8 mouse cellular contexts compared by ENCODE assay signal in genomic region chr16:45158136-45158521, GRCm38 (mm10). TPM values are rescaled to one million over a fixed set of nuclear protein-coding genes. Genes with fewer than 3 reads are reported as not detected.
DNase-seq lines count a peak whose midpoint lies in the region; ATAC-seq lines count a peak whose summit lies in the region.

No protein-coding gene starts in this region.

- no peaks in the 10 kb centered on the region for H3K27me3 ChIP-seq in embryonic facial prominence, embryonic 12.5 days
- no peaks in the 10 kb centered on the region for H3K27me3 ChIP-seq in limb, embryonic 11.5 days (ENCODE audit: control insufficient read depth, insufficient read depth, low read length)
- no peaks in the 10 kb centered on the region for H3K27me3 ChIP-seq in midbrain, embryonic 12.5 days

- peaks cover 17% of the 10 kb centered on the region for H3K4me1 ChIP-seq in embryonic facial prominence, embryonic 12.5 days
- no peaks in the 10 kb centered on the region for H3K4me1 ChIP-seq in limb, embryonic 11.5 days (ENCODE audit: control insufficient read depth, insufficient read depth, low read length)
- H3K4me1 ChIP-seq in midbrain, embryonic 12.5 days, result peaks cover 14% of the 10 kb centered on the region

- peak overlapping the region; percentile 63 for H3K4me2 ChIP-seq in embryonic facial prominence, embryonic 12.5 days (replicated peaks)
- H3K4me2 ChIP-seq in limb, embryonic 11.5 days (ENCODE audit: low read depth, severe bottlenecking), result peak overlapping the region; percentile 63
- H3K4me2 ChIP-seq in midbrain, embryonic 12.5 days (replicated peaks), result peak overlapping the region; percentile 79

- peak; percentile 83 for DNase-seq in 3T3-L1 (ENCODE audit: low read depth, low spot score)
- peak; percentile 31 to 49 for DNase-seq in adrenal gland, postnatal 4 days (ENCODE audit: low spot score in 2 of 2)
- peak; percentile 98 for DNase-seq in heart, adult 11 months
- DNase-seq in kidney, adult 18-20 months, result peak; percentile 77
- DNase-seq in limb, embryonic 11.5 days (ENCODE audit: low spot score), result peak; percentile 77
- DNase-seq in spleen, postnatal 36 days (ENCODE audit: low spot score in 2 of 2), result peak; percentile 61 to 72

- no peaks in the 10 kb centered on the region for H3K9me3 ChIP-seq in embryonic facial prominence, embryonic 12.5 days
- no peaks in the 10 kb centered on the region for H3K9me3 ChIP-seq in limb, embryonic 11.5 days (ENCODE audit: control insufficient read depth, low read length)
- H3K9me3 ChIP-seq in midbrain, embryonic 12.5 days, result no peaks in the 10 kb centered on the region

- peak; percentile 83 for ATAC-seq in embryonic facial prominence, embryonic 12.5 days (ENCODE audit: insufficient number of reproducible peaks, insufficient read depth, low FRiP score, low TSS enrichment)
- peak; percentile 74 for ATAC-seq in limb, embryonic 11.5 days (ENCODE audit: insufficient number of reproducible peaks, low FRiP score, low TSS enrichment, low read depth)
- ATAC-seq in midbrain, embryonic 12.5 days (ENCODE audit: low FRiP score, low read depth), result peak; percentile 75

- peak overlapping the region; percentile 85 for H3K27ac ChIP-seq in embryonic facial prominence, embryonic 12.5 days
- 0 out of 2 replicates have a peak overlapping the region, but pooled peaks have one; percentile 74 for H3K27ac ChIP-seq in limb, embryonic 11.5 days (replicated peaks; ENCODE audit: low read depth, low read length)
- peak overlapping the region; percentile 91 for H3K27ac ChIP-seq in midbrain, embryonic 12.5 days (replicated peaks)

- 0 out of 2 replicates have a peak, but pooled peaks cover 3% of the 10 kb centered on the region for H3K36me3 ChIP-seq in embryonic facial prominence, embryonic 12.5 days
- H3K36me3 ChIP-seq in limb, embryonic 11.5 days (ENCODE audit: control insufficient read depth, insufficient read depth, low read length), result no peaks in the 10 kb centered on the region
- peaks cover 28% of the 10 kb centered on the region; the same call in 1 of the 2 replicates for H3K36me3 ChIP-seq in midbrain, embryonic 12.5 days

- H3K4me3 ChIP-seq in embryonic facial prominence, embryonic 12.5 days, result peak overlapping the region; percentile 93
- H3K4me3 ChIP-seq in limb, embryonic 11.5 days (ENCODE audit: low read depth, low read length), result peak overlapping the region; percentile 64
- H3K4me3 ChIP-seq in midbrain, embryonic 12.5 days, result peak overlapping the region; percentile 71

- 3% methylated on average over 20 of the region's 20 CpGs for WGBS in embryonic facial prominence, embryonic 12.5 days
- WGBS in limb, embryonic 11.5 days, result 2% methylated on average over 20 of the region's 20 CpGs
- under 1% methylated on average over 20 of the region's 20 CpGs for WGBS in midbrain, embryonic 12.5 days

- H3K9ac ChIP-seq in embryonic facial prominence, embryonic 12.5 days, result peak overlapping the region; percentile 88
- H3K9ac ChIP-seq in limb, embryonic 11.5 days (ENCODE audit: low read length), result peak overlapping the region; percentile 62
- peak overlapping the region; percentile 79 for H3K9ac ChIP-seq in midbrain, embryonic 12.5 days (replicated peaks)

RNA-seq across cellular contexts. Expression of gene Slc35a5, which starts 0.4 kb away (rescaled TPM):
- 10 to 100 TPM; 28.9 to 30.6 TPM for total RNA-seq in adrenal gland, postnatal 4 days (2021)
- polyA plus RNA-seq in embryonic facial prominence, embryonic 12.5 days (2016; fragmentation: Nextera tagmentation; extraction: Ambion mirVana), result 13.9 and 15.4 TPM in 2 replicates
- polyA plus RNA-seq in limb, embryonic 11.5 days (2014; fragmentation: Nextera tagmentation; extraction: Ambion mirVana), result 11.1 and 13.4 TPM in 2 replicates
- 20.4 and 20.6 TPM in 2 replicates for polyA plus RNA-seq in midbrain, embryonic 12.5 days (2016; fragmentation: Nextera tagmentation; extraction: Ambion mirVana)

RNA-seq across cellular contexts. Expression of gene Atg3, which starts 0.5 kb away (rescaled TPM):
- 10 to 100 TPM; 37.6 to 40.1 TPM for total RNA-seq in adrenal gland, postnatal 4 days (2021)
- polyA plus RNA-seq in embryonic facial prominence, embryonic 12.5 days (2016; fragmentation: Nextera tagmentation; extraction: Ambion mirVana), result 36.0 and 36.5 TPM in 2 replicates
- 28.4 and 29.7 TPM in 2 replicates for polyA plus RNA-seq in limb, embryonic 11.5 days (2014; fragmentation: Nextera tagmentation; extraction: Ambion mirVana)
- polyA plus RNA-seq in midbrain, embryonic 12.5 days (2016; fragmentation: Nextera tagmentation; extraction: Ambion mirVana), result 41.8 and 46.4 TPM in 2 replicates

Comparison
In these comparisons a context has a peak if more than half of its experiments do, and no peak if none do; other contexts are left out.
1. Peak in every context shown above with its lines: DNase-seq, ATAC-seq, H3K4me3 ChIP-seq and H3K27ac ChIP-seq.
2. DNase-seq: peak in every context shown above with its lines; median percentile 98 in heart, adult 11 months; 83 in 3T3-L1; 77 in kidney, adult 18-20 months; 77 in limb, embryonic 11.5 days; 66 in spleen, postnatal 36 days; 40 in adrenal gland, postnatal 4 days.